Mouse (Mus musculus): ENCODE measurements around the gene Cers1.

Cers1 gene

DNA sequence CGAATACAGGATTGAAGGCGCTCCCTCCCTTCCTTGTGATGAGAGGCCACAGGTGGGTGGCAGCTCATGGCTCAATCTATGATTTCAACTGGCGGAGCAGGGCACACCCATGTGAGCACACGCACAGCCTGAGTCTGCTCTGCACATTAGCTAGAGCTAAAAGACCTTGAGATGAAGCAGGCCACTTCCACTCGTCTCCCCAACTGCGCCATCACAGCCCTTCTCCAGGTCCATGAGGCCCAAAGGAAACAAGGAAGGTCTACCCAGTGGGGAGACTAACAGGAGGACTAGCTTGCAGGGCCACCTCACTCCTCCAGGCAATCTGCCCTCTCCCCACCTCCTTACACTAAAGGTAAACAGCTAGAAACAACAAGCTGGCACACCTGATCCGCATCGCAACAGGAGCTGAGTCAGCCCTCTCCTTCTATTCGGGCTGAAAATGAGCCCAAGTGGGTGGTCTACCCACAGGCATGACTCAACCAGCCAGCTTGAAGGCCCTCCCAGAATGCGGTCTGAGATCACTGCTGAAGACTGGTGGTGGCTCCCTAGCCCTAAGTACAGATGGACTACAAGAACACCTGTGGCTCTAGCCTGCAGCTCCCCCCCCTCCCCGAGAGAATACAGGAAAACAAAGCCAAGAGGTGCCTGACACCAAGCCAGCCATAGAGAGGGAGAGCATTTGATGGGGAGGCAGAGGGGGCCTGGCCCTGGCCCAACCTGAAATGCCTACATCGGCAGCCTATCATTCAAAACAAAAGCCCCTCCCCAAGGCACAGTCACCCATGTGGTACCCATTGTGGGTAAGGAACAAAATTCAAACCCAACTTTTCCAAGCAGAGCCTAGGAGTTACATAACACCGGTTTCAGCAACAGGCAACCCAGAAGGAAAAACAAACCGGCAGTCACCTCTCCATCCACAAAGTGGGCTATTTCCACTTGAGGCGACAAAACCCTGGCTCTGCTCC is 35.7 kb downstream of the Cers1 start:
- CTCF ChIA-PET: interaction anchor here (0.7 kb wide), 1 partner anchor 11 kb away, joined by 5 read pairs; no protein-coding TSS in a partner anchor

DNA sequence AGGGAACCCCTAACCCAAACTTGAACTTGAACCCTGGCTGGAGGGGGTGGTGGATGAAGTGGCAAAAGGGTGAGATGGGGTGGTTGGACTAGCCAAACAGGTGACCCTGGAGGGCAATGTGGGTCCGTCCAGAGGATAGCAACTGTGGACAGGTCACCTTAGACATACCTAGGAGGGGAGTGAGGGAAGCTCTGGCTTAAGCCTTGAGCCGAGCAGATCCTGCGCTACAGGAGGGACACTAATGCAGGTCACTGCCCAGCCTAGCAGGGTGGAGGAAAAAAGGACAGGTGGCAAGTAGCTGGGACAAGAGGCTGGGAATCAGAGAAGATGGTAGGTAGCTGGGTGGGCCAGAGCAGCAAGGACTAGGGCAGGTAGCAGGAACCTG is 36.4 kb downstream of the Cers1 start:
- CTCF ChIA-PET: interaction anchor here (0.7 kb wide), 1 partner anchor 31 kb away, joined by 3 read pairs; no protein-coding TSS in a partner anchor

DNA sequence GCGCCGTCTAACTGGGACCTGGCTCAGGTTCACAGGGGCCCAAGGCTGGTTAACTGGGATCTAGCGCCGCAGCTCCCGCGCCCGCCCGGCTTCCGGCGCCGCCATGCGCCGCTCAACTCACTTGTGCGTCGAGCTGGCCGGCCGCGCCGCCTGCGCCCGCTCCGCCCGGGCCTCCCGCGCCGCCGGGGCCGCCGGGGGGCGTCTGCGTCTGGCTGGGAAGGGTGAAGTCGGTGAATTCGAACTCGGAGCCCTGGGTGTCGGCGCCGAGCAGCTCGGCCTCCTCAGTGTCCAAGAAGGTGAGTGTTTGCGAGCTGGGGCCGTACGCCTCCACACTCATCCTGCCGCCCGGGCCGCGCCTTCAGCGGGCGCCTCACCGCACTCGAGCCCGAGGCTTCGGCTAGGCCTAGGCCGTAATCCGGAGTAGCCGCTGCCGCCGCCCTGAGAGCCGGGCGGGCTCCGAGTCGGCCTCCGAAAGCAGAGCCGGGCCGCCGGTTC is 37.1 kb downstream of the Cers1 start:
- CTCF ChIA-PET: interaction anchor here (0.7 kb wide), 1 partner anchor 30 kb away, joined by 3 read pairs; no protein-coding TSS in a partner anchor

DNA sequence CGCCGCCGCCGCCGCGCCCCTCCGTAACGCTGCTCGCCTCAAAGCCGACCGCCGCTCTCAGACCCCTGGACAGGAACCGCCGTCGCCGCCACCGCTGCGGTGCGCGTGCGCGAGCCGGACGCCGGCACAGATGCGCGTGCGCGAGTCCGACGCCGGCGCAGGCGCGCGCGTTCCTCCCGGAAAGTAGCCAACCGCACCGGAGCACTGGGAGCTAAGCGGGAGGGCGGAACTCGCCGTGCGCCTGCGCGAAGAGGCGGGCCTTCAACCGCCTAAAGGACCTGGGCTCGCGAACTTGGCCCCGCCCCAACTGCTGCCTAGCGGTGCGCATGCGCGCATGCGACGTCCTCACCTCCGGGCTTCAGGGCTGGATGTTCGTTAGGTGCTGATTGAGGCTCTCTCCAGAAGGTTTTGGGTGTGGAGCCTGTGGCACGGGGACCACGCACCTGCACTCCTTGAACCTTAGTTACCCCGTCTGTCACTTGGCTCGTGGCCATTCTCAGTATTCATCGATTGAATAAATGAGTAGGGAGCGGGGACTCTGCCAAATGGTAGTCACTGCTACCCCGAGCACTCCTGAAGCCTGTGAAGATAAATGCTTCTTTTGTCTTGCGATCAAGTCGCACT is 37.7 kb downstream of the Cers1 start, which contains the start of gene Upf1:
Gene Upf1, minus strand, starts transcription at position 85 of the 624 bp plus-strand sequence.
- CTCF ChIA-PET: no interaction called here

DNA sequence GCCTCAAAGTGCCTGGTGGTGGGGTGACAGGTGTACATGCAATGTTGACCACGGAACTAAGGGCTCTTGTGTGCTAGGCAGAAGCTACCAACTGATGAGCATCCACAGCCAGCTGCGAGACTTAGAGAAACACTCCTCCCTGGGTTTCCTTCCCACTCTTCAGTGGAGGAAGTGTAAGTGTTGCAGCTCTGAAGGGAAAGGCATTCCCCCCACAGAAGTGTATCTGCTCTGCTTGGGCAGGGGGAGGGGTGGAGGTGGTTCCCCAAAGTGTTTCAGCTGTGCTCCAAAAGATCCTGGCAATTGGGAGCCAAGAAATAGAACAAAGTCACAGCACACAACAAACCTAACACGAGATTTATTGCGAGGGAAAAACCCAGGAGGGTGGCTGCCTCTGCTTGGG is 38.4 kb downstream of the Cers1 start:
- CTCF ChIA-PET: interaction anchor here (0.5 kb wide), 1 partner anchor 613 kb away, joined by 3 read pairs; no protein-coding TSS in a partner anchor

DNA sequence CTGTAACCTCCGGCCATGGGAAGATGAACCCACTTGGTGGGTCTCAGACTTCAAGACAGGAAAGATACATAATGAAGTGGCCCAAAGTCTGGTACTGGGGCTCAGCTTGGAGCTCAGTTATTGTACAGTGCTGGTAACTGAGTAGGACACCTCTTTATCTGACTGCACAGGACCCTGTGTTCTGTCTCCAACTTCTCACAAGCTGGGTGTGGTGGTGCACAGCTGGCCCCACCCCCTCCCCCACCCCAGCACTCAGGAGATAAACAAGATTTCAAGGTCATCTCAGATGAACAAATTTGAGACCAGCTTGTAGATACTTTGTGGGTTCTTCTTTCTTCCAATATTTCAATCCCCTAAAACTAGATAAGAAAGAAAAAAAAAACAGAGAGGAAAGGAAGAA is 40.5 kb downstream of the Cers1 start:
- CTCF ChIA-PET: interaction anchor here (0.7 kb wide), 1 partner anchor 42 kb away, joined by 3 read pairs; no protein-coding TSS in a partner anchor

DNA sequence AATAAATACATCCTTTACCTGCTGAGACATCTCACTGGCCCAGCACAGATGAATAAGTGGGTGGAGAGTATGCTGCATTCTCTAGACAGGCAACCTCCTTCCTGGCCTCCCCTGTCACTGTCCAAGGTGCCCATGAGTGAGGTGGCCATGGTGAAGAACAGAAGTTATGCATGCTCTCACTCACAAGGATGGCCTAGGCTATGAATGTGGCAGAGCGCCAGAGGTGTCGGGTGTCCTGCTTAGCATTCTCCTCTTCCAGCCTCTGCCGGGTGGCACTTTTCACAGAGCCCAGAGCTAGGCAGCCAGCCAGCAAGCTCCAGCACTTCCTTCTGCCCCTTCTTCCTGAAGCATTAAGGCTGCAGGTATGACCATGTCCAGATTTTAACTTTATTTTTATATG is 43.8 kb downstream of the Cers1 start:
- CTCF ChIA-PET: no interaction called here

DNA sequence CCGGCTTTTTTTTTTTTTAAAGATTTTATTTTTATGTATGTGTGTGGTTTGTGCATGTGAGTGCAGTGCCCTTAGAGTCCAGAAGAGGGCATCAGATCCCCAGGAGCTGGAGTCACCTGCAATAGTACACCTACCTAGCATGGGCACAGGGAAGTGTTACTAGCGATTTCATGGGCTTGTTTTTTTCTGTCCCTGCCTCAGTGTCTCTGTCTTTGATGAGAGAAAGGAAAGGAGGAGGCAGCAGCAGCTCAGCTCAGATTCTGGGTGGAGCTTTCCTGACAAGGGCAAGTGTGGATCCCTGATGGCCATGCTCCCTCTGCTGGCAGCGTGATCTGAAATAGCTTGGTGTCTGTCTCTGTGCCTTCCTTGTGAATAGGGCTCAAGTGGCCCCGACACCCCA is 45.2 kb downstream of the Cers1 start:
- CTCF ChIA-PET: interaction anchor here (0.6 to 0.7 kb wide), 2 partner anchors 30 to 40 kb away, joined by 3 read pairs; no protein-coding TSS in a partner anchor

DNA sequence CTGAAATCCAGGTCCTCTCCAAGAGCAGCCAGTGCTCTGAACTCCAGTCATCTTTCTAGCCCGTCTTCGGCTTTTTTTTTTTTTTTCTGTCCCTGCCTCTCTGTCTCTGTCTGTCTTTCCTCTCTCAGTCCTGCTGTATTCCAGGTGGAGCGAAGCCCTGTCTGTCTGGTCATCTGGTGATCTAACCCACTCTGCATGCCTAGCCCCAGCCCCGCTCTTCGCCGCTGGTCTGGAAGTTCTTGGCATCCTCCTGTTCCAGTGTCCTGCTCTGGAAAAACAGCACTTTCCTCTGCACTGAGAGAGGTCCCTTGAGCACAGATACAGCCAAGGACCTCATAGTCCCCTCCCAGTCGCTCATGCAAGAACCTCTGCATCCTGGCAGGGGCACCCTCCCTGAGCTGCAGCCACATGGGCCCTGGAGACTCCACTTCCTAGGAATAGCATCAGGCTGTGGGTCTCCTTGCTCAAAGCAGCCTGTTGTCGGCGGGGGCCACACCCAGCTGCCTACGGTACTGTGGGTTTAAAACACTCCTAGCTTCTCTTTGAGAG is 46.0 kb downstream of the Cers1 start:
- CTCF ChIA-PET: no interaction called here

DNA sequence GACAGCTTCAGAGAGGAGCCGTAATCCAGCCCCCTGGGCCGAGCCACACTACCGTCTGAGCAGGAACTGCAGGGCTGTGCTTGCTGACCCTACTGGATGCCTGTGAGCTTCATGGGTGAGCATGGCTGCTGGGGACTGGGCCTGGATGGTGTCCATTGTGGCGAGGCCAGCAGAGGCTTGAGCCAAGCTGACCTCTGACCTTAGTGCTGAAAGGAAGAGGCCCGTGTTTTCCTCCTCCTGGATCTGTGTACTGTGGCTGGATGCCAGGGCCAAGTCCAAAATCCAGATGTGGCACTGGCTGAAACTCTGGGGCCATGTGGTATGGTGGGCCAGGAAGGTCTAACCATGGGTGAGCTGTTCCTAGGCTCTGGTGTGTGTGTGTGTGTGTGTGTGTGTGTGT is 48.5 kb downstream of the Cers1 start:
- CTCF ChIA-PET: no interaction called here

DNA sequence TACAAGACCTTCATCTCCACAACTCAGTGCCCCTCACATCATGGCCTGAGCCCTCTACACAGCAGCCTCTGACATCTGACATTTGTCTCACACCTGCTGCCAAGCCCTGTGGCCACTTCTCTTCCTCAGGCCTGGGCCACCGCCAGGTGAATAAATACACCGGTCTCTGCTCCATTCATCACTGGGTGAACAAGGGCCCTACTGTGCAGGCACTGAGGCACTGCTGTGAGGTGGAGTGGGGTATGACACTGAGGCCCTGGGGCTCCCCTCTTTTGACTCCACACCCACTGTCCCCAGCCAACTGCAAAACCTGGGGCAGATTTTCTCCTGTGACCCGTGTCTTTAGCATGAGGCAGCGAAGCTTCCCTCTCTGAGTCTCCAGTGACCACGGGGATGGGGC is 51.0 kb downstream of the Cers1 start:
- CTCF ChIA-PET: no interaction called here

DNA sequence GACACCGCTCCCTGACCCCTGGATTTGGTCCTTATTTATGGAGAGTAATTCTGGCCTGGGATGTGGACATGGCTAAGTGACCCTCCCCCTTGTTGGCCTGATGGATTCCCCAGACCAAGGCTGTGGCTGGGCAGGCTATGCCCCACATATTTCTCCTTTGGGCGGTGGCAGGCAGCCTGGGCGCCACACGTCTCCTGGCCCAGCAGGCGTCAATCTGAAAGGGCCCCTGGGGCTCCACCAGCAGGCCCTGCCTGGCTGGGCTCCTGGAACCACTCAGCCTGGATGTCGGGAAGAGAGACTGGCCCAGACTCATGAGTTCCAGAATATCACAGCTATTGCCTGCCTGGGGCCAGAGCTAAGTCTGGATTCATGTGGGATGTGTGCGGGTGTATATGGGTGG is 54.9 kb downstream of the Cers1 start:
- CTCF ChIA-PET: no interaction called here

DNA sequence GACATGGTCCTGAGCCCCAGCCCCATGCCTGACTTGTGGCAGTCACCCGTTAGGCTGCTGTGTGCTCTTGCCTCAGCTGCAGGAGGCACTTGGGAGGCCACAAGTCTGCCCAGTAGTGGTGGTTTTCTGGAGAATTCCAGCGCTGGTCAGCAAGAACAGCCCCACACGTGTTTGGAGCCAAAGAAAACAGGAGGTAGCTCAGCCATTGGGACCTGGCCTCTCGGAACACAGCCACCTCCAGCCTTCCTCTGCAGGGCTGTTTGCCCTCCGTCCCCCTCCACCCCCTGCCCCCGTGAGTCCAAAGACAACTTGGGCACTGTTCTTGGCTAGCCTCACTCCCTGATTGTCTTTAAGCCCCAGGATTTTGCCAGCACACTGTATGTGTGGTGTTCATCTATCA is 56.4 kb downstream of the Cers1 start:
- CTCF ChIA-PET: no interaction called here

DNA sequence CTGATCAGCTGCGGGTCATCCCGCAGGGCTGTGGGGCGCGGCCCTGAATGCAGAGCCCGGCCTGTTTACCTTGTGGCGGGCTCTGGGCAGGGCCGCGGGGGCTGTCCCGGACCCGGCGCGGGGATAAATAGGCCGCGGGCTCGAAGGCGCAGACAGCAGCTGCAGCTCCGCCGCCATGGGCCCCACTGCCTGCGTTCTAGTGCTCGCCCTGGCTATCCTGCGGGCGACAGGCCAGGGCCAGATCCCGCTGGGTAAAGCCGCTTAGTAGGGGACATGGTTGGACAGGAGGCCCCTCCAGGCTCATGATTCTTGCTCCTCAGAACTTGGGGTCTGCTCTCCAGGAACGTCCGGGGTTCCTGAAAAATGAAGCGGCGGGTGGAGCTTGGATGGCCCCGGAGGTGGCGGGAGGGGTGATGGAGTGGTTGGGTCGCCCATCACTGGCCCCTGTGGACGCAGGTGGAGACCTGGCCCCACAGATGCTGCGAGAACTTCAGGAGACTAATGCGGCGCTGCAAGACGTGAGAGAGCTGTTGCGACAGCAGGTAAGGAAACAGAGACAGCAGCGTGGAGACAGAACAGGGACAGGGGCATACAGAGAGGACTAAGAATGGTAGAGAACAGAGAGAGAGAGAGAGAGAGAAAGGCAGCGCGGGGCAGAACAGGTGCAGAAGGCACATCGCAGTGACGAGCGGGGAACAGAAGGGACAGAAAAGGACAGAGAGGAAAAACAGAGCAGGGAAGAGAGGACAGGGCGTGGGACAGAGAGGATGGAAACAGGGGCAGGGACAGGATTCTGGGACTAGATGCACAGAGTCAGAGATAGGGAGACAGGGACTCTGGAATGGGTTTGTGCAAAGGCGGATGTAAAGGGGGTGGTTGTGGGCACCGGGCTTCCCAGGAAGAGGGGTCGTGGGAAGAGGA is 58.1 kb downstream of the Cers1 start, which contains the start of gene Comp:
Gene Comp, plus strand, starts transcription at position 162 of the 921 bp plus-strand sequence.
- CTCF ChIA-PET: interaction anchor here (0.5 kb wide), 1 partner anchor 74 kb away, joined by 3 read pairs; no protein-coding TSS in a partner anchor

DNA sequence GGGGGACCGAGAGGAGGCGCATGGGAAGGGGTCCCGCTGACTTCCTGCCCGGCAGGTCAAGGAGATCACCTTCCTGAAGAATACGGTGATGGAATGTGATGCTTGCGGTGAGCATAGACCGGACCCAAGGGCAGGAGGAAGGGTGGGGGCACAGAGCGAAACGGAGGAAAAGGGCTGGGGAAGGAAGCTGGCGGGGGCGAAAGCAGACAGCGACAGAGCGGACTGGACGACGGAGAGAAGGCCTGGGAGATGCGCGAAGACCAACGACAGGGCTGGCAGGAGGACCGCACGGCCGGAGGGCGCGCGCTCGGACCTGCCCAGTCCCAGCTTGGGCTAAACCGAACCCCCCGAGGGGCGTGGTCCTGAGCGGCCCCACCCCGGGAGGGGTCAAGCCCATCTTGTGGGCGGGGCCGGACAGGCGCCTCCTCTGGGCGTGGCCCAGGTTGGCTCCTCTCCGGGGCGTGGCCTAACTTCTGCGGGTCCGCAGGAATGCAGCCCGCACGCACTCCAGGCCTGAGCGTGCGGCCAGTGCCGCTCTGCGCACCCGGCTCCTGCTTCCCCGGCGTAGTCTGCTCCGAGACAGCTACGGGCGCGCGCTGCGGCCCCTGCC is 58.8 kb downstream of the Cers1 start:
- CTCF ChIA-PET: interaction anchor here (0.5 kb wide), 1 partner anchor 1300 kb away, joined by 4 read pairs; no protein-coding TSS in a partner anchor

DNA sequence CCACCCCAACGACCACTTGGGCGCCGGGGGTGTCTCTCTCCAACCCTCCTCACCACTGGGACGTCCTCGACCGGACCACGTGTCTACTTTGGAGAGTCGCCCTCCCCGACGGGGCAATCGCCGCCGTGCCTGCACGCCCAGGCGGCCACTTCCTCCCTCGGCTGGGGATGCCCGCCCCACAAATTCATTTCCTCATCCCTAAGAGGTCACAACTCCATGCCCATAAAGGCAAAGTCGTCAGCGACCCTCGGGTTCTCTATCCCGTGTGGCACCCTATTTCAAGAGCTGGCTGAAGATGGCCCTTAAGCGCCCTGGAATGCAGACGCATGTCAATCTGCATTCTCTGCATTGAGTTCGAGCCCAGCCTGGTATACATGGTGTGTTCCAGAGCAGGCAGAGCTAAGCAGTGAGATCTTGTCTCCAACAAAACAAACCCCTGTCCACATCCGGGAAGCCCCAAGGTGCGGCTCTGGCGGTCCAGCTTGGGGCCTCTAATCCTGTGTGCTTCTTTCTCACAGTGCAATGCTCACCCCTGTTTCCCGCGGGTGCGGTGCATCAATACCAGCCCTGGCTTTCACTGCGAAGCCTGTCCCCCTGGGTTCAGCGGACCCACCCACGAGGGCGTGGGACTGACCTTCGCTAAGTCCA is 59.8 kb downstream of the Cers1 start:
- CTCF ChIA-PET: no interaction called here

DNA sequence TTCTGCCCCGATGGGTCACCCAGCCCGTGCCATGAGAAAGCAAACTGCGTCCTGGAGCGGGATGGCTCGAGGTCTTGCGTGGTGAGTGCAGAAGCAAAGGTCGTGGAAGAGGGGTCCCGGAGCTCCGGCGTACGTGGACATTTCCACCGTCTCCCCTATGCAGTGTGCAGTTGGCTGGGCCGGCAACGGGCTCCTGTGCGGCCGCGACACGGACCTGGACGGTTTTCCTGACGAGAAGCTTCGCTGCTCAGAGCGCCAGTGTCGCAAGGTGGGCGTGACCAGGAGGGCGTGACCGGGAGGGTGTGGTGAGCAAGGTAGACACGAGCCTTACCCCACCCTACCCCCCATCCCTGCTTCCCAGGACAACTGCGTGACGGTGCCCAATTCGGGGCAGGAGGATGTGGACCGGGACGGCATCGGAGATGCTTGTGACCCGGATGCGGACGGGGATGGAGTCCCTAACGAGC is 60.7 kb downstream of the Cers1 start:
- CTCF ChIA-PET: no interaction called here

DNA sequence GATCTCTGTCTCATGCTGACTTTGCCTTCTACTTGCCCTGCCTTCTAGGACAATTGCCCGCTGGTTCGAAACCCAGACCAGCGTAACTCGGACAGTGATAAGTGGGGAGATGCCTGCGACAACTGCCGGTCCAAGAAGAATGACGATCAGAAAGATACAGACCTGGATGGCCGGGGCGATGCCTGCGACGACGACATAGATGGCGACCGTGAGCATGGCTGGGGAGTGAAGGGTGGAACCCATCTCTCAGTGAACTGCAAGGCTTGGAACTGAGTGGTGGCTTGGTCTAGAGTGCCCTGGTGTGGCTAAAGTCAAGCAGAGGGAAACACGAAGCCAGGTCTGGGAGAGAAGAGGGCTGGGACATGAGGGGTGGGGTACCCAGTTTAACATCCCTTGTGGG is 61.5 kb downstream of the Cers1 start:
- CTCF ChIA-PET: no interaction called here

DNA sequence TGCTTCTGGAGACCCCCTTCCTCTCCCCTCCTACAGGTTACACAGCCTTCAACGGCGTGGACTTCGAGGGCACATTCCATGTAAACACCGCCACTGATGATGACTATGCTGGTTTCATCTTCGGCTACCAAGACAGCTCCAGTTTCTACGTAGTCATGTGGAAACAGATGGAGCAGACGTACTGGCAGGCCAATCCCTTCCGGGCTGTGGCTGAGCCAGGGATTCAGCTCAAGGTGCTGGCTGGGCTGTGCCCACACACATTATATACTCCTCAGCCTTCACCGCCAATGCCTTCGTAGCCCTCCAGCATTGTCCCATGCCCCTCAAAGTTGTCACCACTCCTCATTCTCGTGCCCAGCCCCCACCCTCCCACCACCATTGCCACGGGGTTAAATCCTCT is 64.5 kb downstream of the Cers1 start:
- CTCF ChIA-PET: no interaction called here

Data from spleen, embryonic (tissue).